33 mouse cellular contexts compared by ENCODE assay signal in the genomic region with DNA sequence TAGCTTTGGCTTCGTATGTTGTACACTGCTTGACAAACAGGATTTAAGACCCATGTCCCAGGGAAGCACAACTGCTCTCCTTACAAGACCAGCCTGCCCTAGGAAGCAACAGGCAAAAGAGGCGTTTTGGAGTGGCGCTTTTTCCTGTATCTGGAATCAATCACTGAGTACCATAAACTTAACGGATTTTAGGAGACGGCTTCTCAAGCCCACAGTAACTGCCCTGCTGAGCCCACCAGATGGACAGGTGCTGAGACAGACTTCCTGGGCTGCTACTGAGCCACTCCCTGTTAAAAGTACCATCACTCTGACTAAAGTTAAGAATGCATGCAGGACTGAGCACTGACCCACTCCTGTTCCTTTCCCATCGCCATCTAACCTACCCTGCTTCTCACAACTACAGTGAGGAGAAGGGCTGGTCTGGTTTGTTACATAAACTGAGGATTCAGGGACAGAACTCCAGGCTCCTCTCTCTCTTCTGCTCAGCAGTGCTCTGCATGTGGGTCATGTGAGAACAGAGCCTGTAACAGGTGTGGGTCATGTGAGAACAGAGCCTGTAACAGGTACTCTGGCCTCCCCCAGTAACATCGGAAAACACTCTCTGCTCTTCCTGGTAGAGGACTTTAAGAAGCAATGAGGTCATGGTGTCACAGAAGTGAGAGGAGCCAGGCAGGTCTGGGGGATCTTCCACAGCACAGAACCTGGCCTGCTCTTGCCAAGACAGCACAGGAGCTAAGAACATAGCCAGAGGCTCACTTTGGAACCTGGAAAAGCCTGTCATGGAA.
A peak's percentile ranks its signal among the peaks of the same experiment; 100 is the strongest.
DNase-seq lines count a peak whose midpoint lies in the region; ATAC-seq and TF ChIP-seq lines count a peak whose summit lies in the region.
"Had no signal": no experiment of that assay in that cellular context is flagged by ENCODE, and none has a peak within 500 bp of the region (broad histone marks: within the 10 kb centered on the region; RNA-seq: fewer than 3 reads in every experiment).

No protein-coding gene starts in this region.

- no peak overlapping the region for H3K4me3 ChIP-seq in cerebellum, adult 2 months (replicated peaks; ENCODE audit: insufficient read depth, low read depth, low read length)
- no peak overlapping the region for H3K4me3 ChIP-seq in heart, embryonic 12.5 days
- no peak overlapping the region for H3K4me3 ChIP-seq in intestine, embryonic 15.5 days (replicated peaks)
- no peak overlapping the region for H3K4me3 ChIP-seq in limb, embryonic 12.5 days (replicated peaks)
- H3K4me3 ChIP-seq: embryonic facial prominence, embryonic 13.5 days; heart, adult 2 months; heart, embryonic 13.5 days; limb, embryonic 15.5 days; neural tube, embryonic 15.5 days had no signal

- 49% methylated on average over 7 of the region's 7 CpGs for WGBS in cerebellum, adult 2 months
- WGBS in heart, embryonic 12.5 days = 67% methylated on average over 7 of the region's 7 CpGs
- 56% methylated on average over 7 of the region's 7 CpGs for WGBS in intestine, embryonic 15.5 days
- WGBS in limb, embryonic 12.5 days = 21% methylated on average over 7 of the region's 7 CpGs

- no peaks in the 10 kb centered on the region for H3K27me3 ChIP-seq in cerebellum, adult 2 months (ENCODE audit: control insufficient read depth, insufficient read depth, low read length)
- no peaks in the 10 kb centered on the region for H3K27me3 ChIP-seq in heart, embryonic 12.5 days (replicated peaks)
- no peaks in the 10 kb centered on the region for H3K27me3 ChIP-seq in intestine, embryonic 15.5 days (replicated peaks)
- H3K27me3 ChIP-seq in limb, embryonic 12.5 days = no peaks in the 10 kb centered on the region
- H3K27me3 ChIP-seq: embryonic facial prominence, embryonic 13.5 days; heart, embryonic 13.5 days; limb, embryonic 15.5 days; neural tube, embryonic 15.5 days; Patski had no signal

- peaks cover 43% of the 10 kb centered on the region for H3K4me1 ChIP-seq in cerebellum, adult 2 months (ENCODE audit: control insufficient read depth, insufficient read depth, low read length)
- H3K4me1 ChIP-seq in heart, embryonic 12.5 days (replicated peaks) = peaks cover 3% of the 10 kb centered on the region; the same call in 1 of the 2 replicates
- H3K4me1 ChIP-seq in intestine, embryonic 15.5 days (replicated peaks) = peaks cover 3% of the 10 kb centered on the region; the same call in 1 of the 2 replicates
- peaks cover 34% of the 10 kb centered on the region for H3K4me1 ChIP-seq in limb, embryonic 12.5 days (replicated peaks)
- H3K4me1 ChIP-seq: heart, embryonic 13.5 days had no signal

- DNase-seq in cerebellum, adult 2 months = no peak
- no peak for DNase-seq in cerebellum, adult 11-12 months
- DNase-seq in heart, adult 11 months = peak; percentile 85
- no peak for DNase-seq in right cerebral cortex, postnatal 14 days
- no peak for DNase-seq in spleen, adult 12 weeks (ENCODE audit: low spot score)
- DNase-seq: adrenal gland, adult 8-10 months; cerebellum, adult 9-11 months; gastrocnemius, postnatal 25 days; heart, adult 2 months; heart, postnatal 10 days; kidney, adult 8-10 months; kidney, postnatal 4 days; lung, adult 2 months; lung, postnatal 10 days; midbrain, embryonic 14.5 days; retina, postnatal 1 day; right cerebral cortex, postnatal 25 days; spleen, adult 18-20 months; thymus, postnatal 14 days had no signal

- ATAC-seq in heart, embryonic 12.5 days (ENCODE audit: insufficient number of reproducible peaks, low FRiP score) = no peak
- peak; percentile 43 for ATAC-seq in intestine, embryonic 15.5 days
- ATAC-seq in limb, embryonic 12.5 days (ENCODE audit: insufficient number of reproducible peaks, insufficient read depth, low FRiP score, low TSS enrichment, low read depth) = peak; percentile 63; the same call in 1 of the 2 replicates
- ATAC-seq: activated CD4-positive, CD25-positive, alpha-beta regulatory T cell, adult 4 months; forebrain, embryonic 16.5 days; inflammation-experienced regulatory T-cells, adult 6 months; Patski had no signal

- TF ChIP-seq POLR2A in cerebellum, adult 2 months (IDR thresholded peaks at IDR 0.05; ENCODE audit: borderline replicate concordance, insufficient read depth, low read length) = no peak

- H3K9ac ChIP-seq in heart, embryonic 12.5 days = no peak overlapping the region
- H3K9ac ChIP-seq in intestine, embryonic 15.5 days = no peak overlapping the region
- H3K9ac ChIP-seq in limb, embryonic 12.5 days (replicated peaks) = no peak overlapping the region
- H3K9ac ChIP-seq: embryonic facial prominence, embryonic 13.5 days; heart, embryonic 13.5 days; hindbrain, embryonic 14.5 days; limb, embryonic 15.5 days; liver, embryonic 14.5 days; neural tube, embryonic 15.5 days had no signal

- H3K36me3 ChIP-seq in heart, embryonic 12.5 days = peaks cover 3% of the 10 kb centered on the region; the same call in 1 of the 2 replicates
- no peaks in the 10 kb centered on the region for H3K36me3 ChIP-seq in intestine, embryonic 15.5 days
- no peaks in the 10 kb centered on the region for H3K36me3 ChIP-seq in limb, embryonic 12.5 days
- H3K36me3 ChIP-seq: embryonic facial prominence, embryonic 13.5 days; limb, embryonic 15.5 days; neural tube, embryonic 15.5 days had no signal

- H3K4me2 ChIP-seq in heart, embryonic 12.5 days = no peak overlapping the region
- H3K4me2 ChIP-seq in intestine, embryonic 15.5 days (replicated peaks) = no peak overlapping the region
- no peak overlapping the region for H3K4me2 ChIP-seq in limb, embryonic 12.5 days
- H3K4me2 ChIP-seq: embryonic facial prominence, embryonic 13.5 days; heart, embryonic 13.5 days; hindbrain, embryonic 14.5 days; limb, embryonic 15.5 days; neural tube, embryonic 15.5 days had no signal

- no peak for TF ChIP-seq CTCF in cerebellum, adult 2 months (IDR thresholded peaks at IDR 0.05; ENCODE audit: borderline replicate concordance, insufficient read depth, low read depth, low read length)

- 0 out of 2 replicates have a peak overlapping the region, but pooled peaks have one; percentile 40 for H3K27ac ChIP-seq in cerebellum, adult 2 months (ENCODE audit: insufficient read depth, low read length)
- H3K27ac ChIP-seq in heart, embryonic 12.5 days (ENCODE audit: poor library complexity, severe bottlenecking) = no peak overlapping the region
- H3K27ac ChIP-seq in intestine, embryonic 15.5 days = no peak overlapping the region
- H3K27ac ChIP-seq in limb, embryonic 12.5 days = peak overlapping the region; percentile 53
- H3K27ac ChIP-seq: embryonic facial prominence, embryonic 13.5 days; heart, adult 2 months; heart, embryonic 13.5 days; hindbrain, embryonic 14.5 days; kidney, postnatal 0 days; limb, embryonic 15.5 days; liver, embryonic 14.5 days; neural tube, embryonic 15.5 days had no signal

- no peaks in the 10 kb centered on the region for H3K9me3 ChIP-seq in heart, embryonic 12.5 days (replicated peaks)
- no peaks in the 10 kb centered on the region for H3K9me3 ChIP-seq in intestine, embryonic 15.5 days
- H3K9me3 ChIP-seq in limb, embryonic 12.5 days = no peaks in the 10 kb centered on the region
- H3K9me3 ChIP-seq: embryonic facial prominence, embryonic 13.5 days; heart, embryonic 13.5 days; limb, embryonic 15.5 days; neural tube, embryonic 15.5 days had no signal

Comparison
In these comparisons a context has a peak if more than half of its experiments do, and no peak if none do; other contexts are left out.
1. H3K27ac ChIP-seq: peak in cerebellum, adult 2 months (single experiment) and limb, embryonic 12.5 days (single experiment); none in heart, embryonic 12.5 days (single experiment) and intestine, embryonic 15.5 days (single experiment).